Mouse (Mus musculus) megakaryocyte, embryonic 14.5 days (primary cell): ENCODE results near the gene Sgpp2.

Source experiments
- FLI1 ChIP-seq: IDR thresholded peaks from 2 replicates; pipeline ENCODE4 v1.6.1; 2012; ENCODE audit warnings: low read length, inconsistent platforms, mixed read lengths
- GATA1 ChIP-seq: IDR thresholded peaks from 3 replicates; pipeline ENCODE4 v1.6.1; 2012; ENCODE audit warnings: mixed read lengths, low read length, inconsistent platforms, borderline replicate concordance

GRCm38 (mm10) chr1:78312917-78313316 is 2.8 kb downstream of the Sgpp2 start:
- TF ChIP-seq GATA1 (no peak), FLI1 (no peak)
